Mouse (Mus musculus): ENCODE measurements around the gene Itpr3.

GRCm38 (mm10) chr17:27029431-27029830 is 27.7 kb upstream of the Itpr3 start:
- no peak for TF ChIP-seq CTCF (IDR thresholded peaks at IDR 0.05; ENCODE audit: low read depth, low read length)
- no peak for TF ChIP-seq POLR2A (IDR thresholded peaks at IDR 0.05; ENCODE audit: extremely low read depth, insufficient read depth, low read length)
